Mouse (Mus musculus) E14TG2a.4 (cell line): Measurements from ENCODE around the gene Icos.

Experiments
- CTCF ChIP-seq: conservative IDR thresholded peaks from 2 replicates; pipeline ENCODE4 v1.5.1; 2014; ENCODE audit warnings: low read length
- NANOG ChIP-seq: IDR thresholded peaks from 2 replicates; pipeline ENCODE4 v1.6.1; 2014; ENCODE audit warnings: borderline replicate concordance, low read length, mixed read lengths
- POU5F1 ChIP-seq: IDR thresholded peaks from 2 replicates; pipeline ENCODE4 v1.6.1; 2014; ENCODE audit warnings: low read length, borderline replicate concordance

- TF ChIP-seq CTCF (no peak), NANOG (no peak), POU5F1 (no peak)
Measured at GRCm38 (mm10) chr1:60940620-60941019, 37.1 kb upstream of the Icos start.
